Mouse (Mus musculus): Measurements from ENCODE around the gene Tmprss11g. TPM values are rescaled to one million over a fixed set of nuclear protein-coding genes. Genes with fewer than 3 reads are reported as not detected.

The Tmprss11g gene
- polyA plus RNA-seq, 1 experiment from 2014 or later: 0.08 TPM

Other genes with a start within 250 kb of the Tmprss11g start
- not detected in 2 replicates for gene Tmprss11c, start 229.3 kb downstream of the Tmprss11g start, polyA plus RNA-seq (2016; fragmentation: Nextera tagmentation; extraction: Ambion mirVana)
- gene Tmprss11d, start 145.2 kb downstream of the Tmprss11g start, polyA plus RNA-seq (2016; fragmentation: Nextera tagmentation; extraction: Ambion mirVana): 0.09 and 0.22 TPM in 2 replicates
- 0.35 and 0.38 TPM in 2 replicates for gene Tmprss11a, start 49.6 kb downstream of the Tmprss11g start, polyA plus RNA-seq (2016; fragmentation: Nextera tagmentation; extraction: Ambion mirVana)
- 0.06 and 0.14 TPM in 2 replicates for gene Tmprss11f, start 113.8 kb upstream of the Tmprss11g start, polyA plus RNA-seq (2016; fragmentation: Nextera tagmentation; extraction: Ambion mirVana)
- 0.06 and 0.24 TPM in 2 replicates for gene Tmprss11b, start 157.8 kb upstream of the Tmprss11g start, polyA plus RNA-seq (2016; fragmentation: Nextera tagmentation; extraction: Ambion mirVana)
- 0.06 TPM in 1 of 2 replicates, not detected in the other for gene Tmprss11e, start 227.2 kb upstream of the Tmprss11g start, polyA plus RNA-seq (2016; fragmentation: Nextera tagmentation; extraction: Ambion mirVana)